Mouse (Mus musculus) kidney, adult 2 months (tissue): ENCODE data around the gene Drc3.

ENCODE experiments used
- CTCF ChIP-seq: fragments of 200-500 bp; conservative IDR thresholded peaks from 2 replicates; pipeline ENCODE4 v1.5.1; 2011; ENCODE audit warnings: low read depth, mild to moderate bottlenecking, control low read depth, low read length, moderate library complexity, mixed read lengths; ENCODE audit not compliant: insufficient read depth, insufficient read length
- POLR2A ChIP-seq: fragments of 200-500 bp; IDR thresholded peaks from one replicate; pipeline ENCODE4 v1.6.1; 2011; ENCODE audit warnings: low read depth, low read length, control low read depth

DNA sequence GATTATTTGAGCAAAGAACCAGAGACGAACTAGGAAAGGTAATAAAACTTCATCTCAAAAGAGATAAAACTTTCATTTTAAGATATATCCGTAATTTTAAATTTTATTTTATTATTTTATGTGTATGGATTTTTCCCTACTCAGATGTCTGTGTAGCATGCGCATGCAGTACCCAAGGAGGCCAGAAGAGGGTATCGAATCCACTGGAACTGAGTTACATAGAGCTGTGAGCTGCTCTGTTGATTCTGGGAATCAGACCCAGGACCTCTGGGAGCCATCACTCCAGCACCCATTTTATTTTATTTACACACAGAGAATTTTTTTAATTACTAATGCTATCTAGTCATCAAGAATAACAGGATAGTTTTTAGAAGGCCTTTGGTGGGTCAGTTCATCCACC, 46.3 kb upstream of the Drc3 start:
- peak; percentile 66 for TF ChIP-seq CTCF
- TF ChIP-seq POLR2A: no peak
